Mouse (Mus musculus) 3134 (cell line): ENCODE measurements at regions not wholly inside any gene's neighbourhood (a gene's known extent, or its start where the extent isn't known, plus 50 kb on each side); places are given as distances from the start of the nearest gene placed in this dataset.

Experiments used
- DNase-seq: peaks from one replicate; pipeline ENCODE4 v3.0.0-alpha.2; 2011; ENCODE audit warnings: low spot score; ENCODE audit not compliant: insufficient read length; ENCODE audit errors: extremely low read depth

- no peak for DNase-seq
These were observed 1454.7 kb upstream of the Pcdh10 start for GRCm38 (mm10) chr3:43923497-43923896.

- DNase-seq: peak; percentile 75
These were observed 1432.4 kb upstream of the Pcdh10 start for GRCm38 (mm10) chr3:43945780-43946179.
